Mouse (Mus musculus) thymus, postnatal 14 days (tissue): ENCODE measurements at regions not wholly inside any gene's neighbourhood (a gene's known extent, or its start where the extent isn't known, plus 50 kb on each side); places are given as distances from the start of the nearest gene placed in this dataset.
"Not testable (repeated sequence)": the region's sequence is repeated elsewhere in the genome, so short reads cannot be mapped to it uniquely, and the experiment has no call there.

ENCODE experiments used
- DNase-seq: peaks from one replicate; pipeline ENCODE4 v3.0.0; 2021

DNA sequence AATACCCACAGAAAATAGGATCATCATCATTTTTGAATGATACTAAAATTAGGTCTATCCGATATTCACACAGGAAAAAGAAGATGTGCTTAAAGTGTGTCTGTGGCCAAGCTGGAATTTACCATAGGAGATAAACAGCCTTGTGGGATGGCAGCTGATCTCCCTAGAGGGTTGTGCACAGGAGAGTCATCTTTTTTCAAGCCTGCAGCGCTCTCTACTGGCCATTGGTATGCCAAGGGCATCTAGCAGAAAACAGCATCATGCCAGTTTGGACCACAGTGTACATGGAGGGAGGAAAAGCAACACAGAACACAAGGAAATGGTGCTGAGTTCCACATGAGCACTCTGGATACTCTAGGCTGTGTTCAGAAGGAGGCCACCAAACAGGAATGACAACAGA is 74.1 kb upstream of the Diaph3 start:
- peak; percentile 33 for DNase-seq

DNA sequence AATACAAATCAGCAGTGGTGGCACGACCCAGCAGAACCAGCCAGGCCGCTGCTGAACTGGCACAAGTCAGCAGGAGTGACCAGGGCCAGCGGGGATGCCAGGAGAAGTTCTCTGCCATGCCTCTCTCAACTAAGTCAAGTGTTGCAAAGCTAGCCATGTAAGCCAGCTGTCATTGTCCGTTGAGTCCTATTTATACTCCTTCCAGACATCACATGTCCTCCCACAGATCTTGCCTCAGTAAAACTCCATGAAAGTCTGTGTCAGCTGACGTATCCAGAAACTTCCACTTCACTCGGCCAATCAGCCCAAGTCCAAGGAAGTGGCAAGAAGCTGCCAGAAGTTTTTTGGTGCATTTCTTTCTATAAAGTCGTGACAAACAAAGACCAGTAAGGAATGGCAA is 76.0 kb upstream of the Diaph3 start:
- no peak for DNase-seq

DNA sequence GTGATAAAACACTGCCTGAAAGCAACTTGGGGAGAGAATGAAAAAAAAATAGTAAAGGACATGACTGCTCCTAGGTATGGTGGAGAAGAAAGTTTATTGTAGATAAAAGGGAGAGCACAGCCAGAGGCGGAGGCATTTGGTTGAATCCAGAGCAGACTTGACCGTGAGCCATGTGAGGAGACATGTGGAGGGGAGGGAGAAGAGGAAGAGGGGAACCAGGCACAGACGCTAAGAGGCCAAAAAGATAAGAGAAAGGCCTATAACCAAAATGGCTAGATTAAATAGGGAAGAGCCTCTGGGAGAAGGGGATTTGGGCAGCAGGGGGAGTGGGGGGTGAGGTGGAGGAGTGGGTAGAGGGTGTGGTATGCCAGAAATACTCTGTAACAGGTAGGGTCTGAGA is 78.9 kb upstream of the Diaph3 start:
- DNase-seq: no peak

DNA sequence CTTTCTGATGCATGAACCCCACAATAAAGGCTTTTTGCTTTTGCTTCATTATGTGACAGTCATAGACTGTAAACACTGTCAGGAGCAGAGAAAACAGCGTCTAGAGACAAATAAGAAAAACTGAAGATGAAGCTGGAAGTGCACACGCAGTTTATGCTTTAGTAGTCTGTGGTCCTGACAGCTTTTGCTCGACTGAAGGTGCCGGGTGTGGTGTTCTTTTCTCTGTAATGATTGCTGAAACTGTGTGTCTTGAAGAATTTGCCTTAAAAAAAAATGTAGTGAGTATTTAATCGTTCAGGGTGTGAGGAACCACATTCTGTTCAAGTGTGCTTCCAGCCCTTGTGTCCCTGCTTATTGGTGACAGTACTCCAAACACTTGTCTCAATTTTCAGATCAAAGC is 83.8 kb upstream of the Diaph3 start:
- no peak for DNase-seq

DNA sequence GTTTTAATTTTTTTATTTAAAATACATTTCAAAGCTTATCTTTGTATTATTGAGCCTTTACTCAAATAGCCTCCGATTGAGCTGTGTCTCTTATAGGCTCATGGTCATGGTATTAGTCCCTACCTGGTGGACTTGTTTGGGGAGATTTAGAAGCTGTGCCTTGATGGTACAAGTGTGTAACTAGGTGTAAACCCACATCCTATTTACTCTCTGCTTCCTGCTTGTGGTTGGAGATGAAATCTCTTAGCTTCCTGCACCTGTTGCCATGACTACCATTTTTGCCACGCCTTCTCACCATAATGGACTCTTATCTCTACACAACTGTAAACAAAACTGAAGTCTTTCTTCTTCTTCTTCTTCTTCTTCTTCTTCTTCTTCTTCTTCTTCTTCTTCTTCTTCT is 108.2 kb upstream of the Diaph3 start:
- DNase-seq: peak; percentile 8

DNA sequence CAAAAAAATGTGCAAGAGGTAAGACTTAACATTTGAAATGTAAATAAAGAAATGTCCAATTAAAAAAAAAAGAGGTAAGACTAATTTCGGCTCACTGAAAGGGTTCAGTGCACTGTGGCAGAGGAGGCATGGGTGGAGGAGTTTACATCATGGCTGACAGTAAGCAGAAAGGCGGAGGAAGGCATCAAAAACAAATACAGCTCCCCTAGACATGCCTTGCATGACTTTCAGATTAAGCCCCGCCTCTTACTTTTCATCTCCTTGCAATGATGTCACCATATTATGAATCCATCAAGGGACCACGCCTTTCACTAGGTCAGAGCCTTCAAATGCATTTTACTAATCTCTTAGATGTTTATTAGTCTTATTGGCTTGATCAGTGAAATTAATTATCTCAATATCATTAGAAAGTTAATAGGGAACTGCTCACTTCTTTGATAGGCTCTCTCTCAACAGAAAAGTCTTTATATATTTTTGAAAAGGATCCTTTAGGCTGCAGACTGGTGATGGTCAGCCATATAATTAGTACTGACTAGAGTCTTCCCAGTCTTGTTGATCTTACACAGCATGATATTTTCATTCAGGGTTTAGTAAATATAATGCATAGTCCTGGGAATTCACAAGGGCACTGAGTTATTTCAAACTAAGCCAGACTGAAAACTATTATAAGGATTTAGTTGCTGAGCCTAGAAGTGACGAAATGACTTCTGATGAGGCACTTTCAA is 114.6 kb upstream of the Diaph3 start:
- DNase-seq: no peak

DNA sequence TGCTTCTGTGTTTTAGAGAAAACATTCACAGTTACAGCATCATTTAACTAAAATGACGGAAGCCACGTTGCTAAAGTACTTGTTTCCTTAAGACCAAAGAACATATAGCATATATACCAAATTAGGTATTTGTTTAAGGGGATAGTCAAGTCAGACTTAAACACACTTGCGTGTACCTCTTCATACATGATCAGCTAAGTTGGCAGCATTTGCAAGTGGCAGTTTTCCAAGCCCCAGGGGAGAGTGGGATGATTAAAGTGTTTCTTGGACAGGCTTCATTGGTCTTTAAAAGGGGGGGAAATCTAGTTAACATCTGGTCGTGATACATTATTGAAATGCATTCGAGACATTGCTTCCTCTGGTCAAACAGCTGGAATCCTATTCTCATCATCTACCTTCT is 120.7 kb upstream of the Diaph3 start:
- no peak for DNase-seq

DNA sequence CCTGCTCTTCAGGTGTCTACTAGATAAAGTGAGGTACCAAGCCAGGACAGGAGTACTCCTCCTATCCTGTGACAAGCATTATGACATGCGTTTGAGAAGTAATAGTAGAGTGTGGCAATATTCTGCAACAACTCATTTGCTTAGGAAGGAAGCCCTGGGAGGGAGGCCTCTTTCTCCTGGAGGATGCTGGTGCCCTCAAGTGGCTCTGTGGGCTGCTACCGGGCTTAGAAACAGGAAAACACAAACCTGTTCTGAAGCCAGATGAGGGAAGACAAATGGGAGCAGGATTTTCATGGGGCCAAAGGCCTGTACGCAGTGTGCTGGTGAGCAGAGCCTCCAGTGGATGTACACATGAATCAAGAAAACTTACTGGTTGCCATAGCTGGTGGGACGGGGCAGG is 123.8 kb upstream of the Diaph3 start:
- DNase-seq: no peak

DNA sequence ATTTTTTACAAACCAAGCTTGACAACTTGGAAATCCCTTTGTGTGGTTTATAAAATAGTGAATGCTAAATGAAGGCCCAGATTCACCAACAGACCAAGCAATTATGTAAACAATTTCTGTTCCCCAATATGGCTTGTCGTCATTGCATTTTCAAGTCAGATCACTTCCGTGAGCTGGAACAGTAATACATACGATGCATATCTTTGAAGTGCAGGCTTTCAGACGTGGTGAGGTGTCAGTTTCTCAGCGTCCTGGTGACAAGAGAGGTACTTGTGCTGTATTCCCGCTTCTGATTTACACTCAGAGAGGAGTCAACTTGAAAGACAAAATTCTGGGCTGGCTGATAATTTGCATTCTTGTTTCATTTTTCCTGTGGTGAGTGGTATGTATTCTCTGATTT is 125.3 kb upstream of the Diaph3 start:
- no peak for DNase-seq

DNA sequence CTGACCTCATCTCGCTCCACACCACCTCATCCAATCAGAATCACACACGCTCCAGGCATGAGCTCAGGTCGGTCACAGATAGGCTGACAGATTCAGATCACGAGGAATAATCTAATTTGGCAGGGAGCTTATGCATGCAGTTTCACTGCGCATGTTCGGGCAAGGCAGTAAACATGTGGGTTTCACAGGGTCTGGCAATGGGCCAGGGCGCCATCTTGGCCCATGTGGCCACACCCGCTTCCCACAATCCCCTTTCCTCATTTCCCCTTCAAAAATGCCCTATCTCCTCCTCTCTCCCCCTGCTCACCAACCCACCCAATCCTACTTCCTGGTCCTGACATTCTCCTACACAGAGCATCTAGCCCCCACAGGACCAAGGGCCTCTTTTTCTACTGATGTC is 127.2 kb upstream of the Tdrd3 start:
- DNase-seq: not testable (repeated sequence)

DNA sequence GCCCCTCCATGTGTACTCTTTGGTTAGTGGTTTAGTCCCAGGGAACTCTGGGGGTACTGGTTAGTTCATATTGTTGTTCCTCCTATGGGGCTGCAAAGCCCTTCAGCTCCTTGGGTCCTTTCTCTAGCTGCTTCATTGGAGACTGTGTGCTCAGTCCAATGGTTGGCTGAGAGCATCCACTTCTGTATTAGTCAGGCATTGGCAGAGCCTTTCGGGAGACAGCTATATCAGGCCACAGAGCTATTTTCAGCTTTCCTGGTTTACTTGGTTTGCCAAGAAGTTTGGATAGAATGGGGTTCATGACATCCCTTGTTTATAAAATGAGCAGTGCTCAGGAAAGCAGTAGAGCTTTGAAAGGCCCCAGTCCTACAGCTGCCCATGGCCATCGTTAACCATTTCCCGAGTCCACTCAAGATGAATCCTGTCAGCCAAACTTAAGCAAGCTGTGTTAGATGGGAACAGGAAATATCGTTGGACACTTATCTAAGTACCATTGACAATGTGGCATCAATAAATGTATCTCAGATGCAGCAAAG is 126.7 kb upstream of the Tdrd3 start:
- no peak for DNase-seq

DNA sequence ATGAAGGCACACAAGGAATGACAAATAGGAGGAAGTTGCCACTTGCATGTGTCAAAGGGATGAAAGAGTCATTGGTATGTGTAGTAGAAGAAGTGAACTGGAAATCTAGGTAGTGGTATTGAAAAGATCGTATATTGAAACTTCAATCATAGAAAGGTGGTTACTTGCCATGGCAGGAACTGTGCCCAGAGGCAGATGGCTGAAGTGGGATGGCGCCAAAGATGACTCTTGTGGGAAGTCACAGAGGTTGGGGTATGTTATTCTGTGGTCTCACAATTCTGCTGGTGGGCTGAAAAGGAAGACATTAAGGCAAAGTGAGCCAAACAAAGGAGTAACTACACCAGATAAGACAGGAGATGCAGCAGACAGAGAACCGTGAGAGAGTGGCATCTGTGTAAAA is 121.2 kb upstream of the Tdrd3 start:
- DNase-seq: no peak

DNA sequence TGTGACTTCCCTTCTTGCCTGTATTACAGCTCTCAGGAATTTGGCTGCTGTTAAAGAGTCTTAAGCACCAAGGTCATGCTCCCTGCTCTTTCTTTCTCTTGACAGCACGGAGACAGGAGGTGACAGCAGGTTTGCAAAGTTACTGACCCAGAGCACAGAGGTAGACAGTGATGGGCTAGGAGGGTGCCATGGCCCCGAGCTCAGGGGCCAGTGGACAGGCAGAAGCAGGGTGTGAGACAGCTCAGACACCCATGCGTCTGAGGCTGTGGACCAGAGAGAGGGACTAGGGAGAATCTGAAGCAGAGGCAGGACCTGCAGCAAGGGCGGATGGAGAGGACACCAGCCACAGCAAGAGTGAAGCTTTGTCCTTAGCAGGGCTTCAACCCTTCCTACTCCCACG is 119.3 kb upstream of the Tdrd3 start:
- no peak for DNase-seq

DNA sequence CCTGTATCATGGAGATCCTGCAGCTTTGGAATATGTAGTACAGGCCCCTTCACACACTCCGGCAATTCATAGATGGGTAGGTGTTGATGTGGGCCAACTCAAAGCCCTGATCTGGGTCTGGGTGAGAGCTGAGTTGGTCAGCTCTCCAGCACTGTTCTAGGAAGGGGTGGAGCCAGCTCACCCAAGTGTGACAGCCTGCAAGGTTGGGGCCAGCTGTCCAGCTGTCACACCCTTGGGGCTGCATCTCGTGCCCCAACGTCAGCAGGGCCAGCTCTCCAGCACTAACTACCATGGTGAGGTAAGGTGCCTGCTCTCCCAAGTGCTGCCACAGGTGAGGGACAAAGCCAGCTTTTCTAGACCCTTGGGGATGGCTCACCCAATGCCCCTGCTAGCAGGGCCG is 115.6 kb upstream of the Tdrd3 start:
- DNase-seq: no peak

DNA sequence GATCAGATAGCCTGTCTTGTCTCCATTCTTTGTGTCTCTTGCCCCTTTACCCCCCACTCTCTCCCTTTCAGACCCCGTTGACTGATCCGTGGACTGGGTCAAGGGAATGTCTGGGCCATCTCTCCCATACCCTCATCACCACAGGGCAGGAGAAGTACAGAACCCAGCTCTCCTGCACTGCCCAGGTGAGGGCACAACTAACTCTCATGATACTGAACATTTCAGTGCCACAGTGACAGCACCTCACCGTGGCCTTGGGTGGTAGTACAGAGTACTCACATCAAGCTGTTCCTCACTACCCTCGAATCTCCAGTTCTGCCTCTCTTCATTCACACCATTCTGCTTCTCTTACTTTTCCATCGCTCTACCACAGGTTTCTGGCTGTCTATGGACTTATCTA is 114.9 kb upstream of the Tdrd3 start:
- DNase-seq: no peak

DNA sequence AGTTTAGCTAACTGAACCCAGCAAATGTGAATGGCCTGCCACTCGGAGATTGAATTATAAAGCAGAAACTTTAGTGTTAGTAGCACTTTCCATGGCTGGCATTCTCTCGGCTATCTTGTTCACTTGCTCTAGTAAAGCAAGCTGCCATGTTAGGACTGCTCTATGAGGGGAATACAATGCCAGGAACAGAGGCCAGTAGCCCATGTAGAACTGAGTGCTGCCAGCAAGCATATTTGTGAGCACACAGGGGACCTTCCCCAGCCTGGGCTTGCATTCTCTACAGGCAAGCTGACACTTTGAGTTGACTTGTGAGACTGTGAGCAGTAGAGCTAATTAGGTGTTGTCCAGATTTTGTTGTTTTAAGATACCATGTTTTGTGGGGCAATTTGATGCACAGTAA is 111.0 kb upstream of the Tdrd3 start:
- no peak for DNase-seq

DNA sequence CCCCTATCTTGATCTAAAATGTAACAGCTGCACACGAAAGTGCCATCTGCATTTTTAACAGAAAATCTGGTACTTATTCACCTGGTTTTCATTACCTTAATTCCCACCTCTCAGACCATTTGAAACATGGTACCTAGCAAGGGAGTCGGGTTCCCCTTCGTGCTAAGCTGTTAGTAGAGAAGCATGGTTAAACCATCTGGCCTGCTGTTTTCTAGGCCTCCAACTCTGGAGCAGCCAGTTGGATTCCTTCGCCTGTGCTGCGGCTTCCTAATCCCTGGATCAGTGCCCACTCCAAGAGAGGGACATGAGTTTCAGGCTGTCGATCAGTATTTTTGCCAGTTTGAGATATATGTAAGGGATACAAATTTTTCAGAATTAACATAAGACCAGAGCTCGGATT is 110.4 kb upstream of the Tdrd3 start:
- no peak for DNase-seq

DNA sequence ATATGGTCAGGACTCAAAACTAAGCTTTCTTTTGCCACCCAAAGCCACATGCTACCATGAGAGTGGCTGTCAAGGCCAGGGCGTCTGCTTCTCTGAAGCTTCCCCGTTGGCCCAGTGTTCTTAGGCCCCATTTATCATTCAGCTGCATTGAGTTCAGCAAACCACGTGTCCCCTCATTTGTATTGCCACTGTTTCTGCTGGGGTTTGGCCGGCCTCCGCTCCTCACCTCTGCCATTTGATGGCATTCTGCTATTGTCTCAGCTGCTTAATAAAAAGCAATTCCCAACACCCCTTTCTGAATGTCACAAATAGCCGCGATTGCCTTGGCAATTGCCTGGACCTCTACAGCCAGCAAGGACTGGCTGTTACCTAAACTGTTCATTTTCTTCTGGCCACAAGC is 108.4 kb upstream of the Tdrd3 start:
- DNase-seq: no peak

DNA sequence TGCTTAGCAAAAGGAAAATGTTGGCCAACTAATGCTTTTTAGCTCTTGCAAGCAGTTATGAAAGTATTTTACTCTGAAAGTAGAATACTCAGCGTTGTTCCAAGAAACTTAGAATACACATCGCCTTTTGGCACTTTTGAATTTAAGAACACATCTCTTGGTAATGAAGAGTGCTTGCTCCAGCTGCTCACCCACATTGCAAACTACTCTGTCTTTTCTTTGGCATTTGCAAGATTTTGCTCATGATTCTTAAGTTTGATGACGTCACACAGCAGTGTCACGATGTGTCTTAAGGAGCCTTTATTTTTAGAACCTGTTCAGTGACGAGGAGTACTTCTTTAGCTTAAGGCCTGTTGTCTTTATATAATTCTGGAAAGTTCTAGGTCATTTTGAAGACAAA is 104.1 kb upstream of the Tdrd3 start:
- no peak for DNase-seq

DNA sequence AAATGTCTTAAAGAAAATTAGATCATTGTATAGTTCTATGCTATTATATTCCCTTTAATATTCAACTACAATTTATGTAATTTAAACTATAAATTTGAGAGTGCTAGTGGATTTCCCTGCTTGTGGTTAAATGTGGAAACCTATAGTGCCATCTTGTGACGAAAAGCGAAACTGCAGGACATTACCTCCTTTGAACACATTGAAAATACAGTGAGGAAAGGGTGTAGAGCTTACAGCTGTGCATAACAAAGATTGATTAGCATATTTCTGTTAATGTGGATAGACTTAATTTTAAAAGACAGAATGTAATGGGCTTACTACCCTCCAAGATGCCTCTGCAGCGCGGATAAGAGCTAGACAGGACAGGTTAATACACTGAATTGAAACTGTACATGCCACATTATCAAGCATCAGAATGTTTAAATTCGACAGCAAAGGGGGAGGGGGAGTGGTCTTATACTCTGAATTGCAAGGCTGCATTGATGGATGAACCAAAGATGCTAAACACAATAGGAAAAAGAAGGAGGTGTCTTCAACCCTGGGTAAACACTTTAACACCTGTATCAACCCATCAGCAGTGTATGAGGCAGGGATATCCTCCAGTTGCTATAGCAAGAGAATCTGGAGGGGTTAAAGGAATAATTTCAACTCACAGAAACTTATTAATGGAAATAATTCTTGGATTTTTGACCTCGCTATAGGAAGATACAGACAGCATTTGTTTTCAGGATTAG is 101.3 kb upstream of the Tdrd3 start:
- peak; percentile 37 for DNase-seq

DNA sequence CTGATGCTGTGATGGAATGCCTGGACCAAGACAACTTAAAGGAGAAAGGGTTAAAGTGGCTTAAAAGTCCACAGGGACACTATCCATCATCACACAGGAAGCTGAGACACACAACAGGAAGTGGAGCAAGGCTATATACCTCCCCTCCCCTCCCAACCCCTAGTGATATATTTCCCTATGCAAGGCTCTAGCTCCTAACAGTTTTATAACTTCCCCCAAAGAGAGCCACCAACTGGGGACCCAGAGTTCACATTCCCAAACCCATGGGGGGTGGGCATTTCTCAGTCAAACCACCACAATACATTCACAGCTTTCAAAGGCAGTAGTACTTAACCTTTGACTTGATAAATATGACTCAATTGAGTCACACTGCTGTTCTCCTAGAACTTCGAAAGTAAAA is 88.6 kb upstream of the Tdrd3 start:
- no peak for DNase-seq

DNA sequence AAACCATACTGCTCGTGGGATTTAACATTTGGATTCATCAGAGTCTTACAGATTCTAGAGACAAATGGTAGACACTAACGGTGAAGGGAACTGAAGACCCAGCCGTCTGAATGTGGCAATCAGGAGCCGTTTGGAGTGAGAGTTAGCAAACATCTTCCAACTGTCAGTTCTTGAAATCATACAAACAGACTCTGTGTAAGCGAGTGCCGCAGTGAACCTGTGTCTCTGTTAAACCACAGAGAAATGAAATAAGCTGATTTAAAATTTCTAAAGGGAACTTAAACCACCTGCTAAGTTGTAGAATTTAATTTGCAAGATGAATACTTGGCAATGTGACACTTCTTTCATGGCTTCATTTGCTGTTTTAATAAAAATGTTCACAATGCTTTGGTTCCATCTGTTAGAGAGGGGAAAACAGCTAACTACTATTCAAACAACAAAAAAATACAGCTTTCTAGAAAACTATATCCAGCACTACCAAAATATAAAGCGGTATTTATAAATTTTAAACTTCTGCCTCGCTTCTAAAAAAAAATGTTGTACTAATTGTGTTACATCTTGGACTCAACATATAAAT is 78.4 kb upstream of the Tdrd3 start:
- no peak for DNase-seq

DNA sequence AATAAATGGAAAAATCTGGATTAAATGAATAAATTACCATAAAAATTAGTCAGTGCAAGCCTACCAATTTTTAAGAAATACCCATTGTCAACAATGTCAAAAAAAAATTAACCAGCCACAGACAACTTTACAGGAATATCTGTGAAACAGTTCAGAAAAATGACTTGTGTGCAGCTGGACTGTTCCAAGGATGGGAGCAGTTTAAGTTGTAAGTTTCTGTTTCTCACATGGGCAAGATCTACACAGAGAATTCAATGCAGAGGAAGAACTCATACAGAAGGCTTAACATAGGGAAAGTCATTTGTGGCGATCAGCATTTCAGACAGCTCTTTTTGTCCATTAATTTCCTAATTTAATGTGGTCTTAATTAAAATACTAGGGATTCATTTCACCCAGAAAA is 71.9 kb upstream of the Tdrd3 start:
- no peak for DNase-seq

DNA sequence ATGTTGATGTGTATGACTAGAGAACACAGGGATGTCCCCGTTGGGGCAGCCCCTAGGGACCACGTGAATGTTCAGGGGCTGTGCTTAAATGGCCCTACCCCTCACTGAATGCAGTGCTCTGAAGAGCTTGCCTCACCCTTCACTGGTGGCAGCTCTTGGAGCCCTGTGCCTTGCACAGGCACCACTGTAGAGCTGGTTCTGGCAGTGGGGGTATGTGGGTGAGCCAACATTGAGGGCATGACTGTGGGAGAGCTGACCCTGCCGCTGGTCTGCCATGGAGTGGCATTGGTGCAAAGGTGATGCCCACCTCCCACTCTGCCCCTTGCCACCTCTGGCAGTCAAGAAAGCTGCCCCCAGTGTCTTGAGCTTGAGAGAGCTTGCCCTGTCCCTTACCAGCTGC is 69.6 kb upstream of the Tdrd3 start:
- no peak for DNase-seq
